Mouse (Mus musculus) inflammation-experienced regulatory T-cells, adult 6 months (primary cell): Measurements from ENCODE around the gene Agt. TPM values are rescaled to one million over a fixed set of nuclear protein-coding genes. Genes with fewer than 3 reads are reported as not detected.
A peak's percentile ranks its signal among the peaks of the same experiment; 100 is the strongest.

ENCODE experiments used
- ATAC-seq: one replicate; pipeline ENCODE4 v1.8.0; 2017
- polyA plus RNA-seq, 3 experiments: library from polyadenylated mRNA; unstranded; fragments of 100-300 nt; shearing (Covaris generic); gene quantifications; one replicate each; pipeline ENCODE4 v1.2.1; 2017

The Agt gene
- not detected for polyA plus RNA-seq

DNA sequence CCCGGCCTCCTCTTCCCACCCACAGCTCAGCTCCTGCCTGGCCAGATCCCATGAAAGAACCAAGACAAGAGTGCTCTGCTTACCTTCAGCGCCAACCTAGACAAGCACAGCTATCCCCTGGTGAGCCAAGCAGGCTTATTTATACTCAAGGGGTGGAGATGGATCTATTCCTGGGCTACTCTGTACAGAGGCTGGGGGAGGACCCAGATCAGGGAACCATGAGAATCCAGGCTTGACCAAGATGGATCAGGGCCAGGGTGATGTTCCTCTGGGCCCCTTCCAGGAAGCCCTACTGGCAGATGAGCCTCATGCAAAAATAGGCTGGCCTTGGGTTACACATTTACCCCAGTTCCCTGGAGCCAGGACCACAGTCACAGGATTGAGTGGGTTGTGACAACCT, at the start of gene Agt:
Gene Agt (minus strand): TSS at position 114 of the 400 bp plus-strand sequence.
- no peak for ATAC-seq

DNA sequence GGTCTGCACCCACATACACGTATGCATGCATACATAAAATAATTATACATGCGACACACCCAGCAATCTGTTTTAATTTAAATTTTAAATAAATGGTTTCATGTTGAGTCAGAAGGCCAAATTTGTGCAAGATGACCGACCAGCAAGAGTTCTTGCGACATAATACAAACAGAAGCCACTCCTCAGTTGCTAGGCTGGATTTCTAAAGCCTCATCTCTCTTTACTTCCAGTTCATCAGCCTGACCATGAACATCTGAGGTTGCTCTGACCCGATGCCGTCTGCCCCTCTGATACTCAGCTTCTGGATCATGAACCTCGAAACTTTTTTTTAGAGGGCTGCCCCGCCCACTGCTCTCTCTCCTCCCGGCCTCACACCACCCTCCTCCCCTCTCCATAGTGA, 48.7 kb upstream of the Agt start:
- ATAC-seq = no peak

DNA sequence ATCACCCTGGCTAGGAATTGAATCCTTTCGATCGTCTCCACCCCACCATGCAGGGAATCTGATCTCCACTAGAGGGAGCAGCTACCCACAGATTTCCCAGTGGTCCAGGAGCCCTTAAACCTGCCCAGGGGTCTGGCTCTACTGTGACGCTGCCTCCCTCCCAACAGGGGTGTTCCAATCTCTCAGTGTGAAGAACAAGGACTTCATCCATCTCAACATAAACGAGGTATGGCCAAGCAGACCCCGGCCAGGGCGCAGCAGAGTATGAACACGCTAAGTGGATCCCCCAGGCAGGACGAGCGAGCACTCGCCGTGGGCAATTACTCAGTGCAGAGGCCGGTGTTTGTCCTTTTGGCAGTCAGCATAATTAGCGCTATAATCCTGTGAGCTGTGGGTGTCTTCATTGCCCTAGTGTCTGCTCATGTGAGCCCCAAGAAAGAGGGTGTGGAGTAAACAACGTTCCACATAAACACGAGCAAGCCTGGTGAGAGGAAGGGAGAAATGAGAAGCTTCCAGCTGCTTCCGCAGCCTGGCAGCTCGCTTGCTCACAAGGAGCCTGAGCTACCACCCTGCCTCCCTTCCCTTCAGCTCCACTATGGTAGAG, 47.9 kb upstream of the Agt start:
- peak; percentile 52 for ATAC-seq

DNA sequence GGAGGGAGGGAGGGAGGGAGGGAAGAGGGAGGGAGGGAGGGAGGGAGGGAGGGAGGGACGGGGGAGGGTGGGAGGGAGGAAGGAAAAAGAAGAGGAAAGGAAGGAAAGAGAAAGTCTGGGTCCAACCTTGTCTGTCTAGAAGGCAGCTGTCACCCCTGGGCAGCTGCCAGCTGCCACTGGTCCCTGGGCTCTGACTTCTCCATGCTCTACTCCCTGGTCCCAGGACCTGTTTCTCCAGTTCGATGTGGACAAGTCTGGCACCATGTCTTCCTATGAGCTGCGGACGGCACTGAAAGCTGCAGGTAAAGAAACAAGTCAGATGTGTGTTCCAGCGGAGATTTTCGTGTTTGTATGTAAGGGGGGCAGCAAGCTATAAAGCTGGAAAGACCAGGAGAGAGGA, 44.8 kb upstream of the Agt start:
- ATAC-seq = no peak

DNA sequence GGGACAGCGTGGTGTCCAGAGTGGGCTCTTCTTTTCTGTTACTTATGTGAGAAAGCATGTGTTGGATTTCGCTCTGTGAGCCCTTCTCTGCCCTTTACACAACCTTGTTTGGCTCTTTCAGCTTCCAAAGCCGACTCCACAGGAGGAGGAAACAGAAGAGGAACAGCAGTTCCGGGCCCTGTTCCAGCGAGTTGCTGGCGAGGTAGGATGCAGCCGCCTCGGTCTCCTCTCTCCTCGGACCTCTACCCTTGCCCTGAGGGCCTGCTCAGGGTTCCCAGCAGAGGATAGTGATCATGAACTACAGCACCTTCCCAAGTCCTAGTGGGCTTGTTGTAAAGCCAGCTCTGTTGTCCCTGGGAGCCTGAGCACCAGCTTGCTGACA, 39.5 kb upstream of the Agt start:
- no peak for ATAC-seq

DNA sequence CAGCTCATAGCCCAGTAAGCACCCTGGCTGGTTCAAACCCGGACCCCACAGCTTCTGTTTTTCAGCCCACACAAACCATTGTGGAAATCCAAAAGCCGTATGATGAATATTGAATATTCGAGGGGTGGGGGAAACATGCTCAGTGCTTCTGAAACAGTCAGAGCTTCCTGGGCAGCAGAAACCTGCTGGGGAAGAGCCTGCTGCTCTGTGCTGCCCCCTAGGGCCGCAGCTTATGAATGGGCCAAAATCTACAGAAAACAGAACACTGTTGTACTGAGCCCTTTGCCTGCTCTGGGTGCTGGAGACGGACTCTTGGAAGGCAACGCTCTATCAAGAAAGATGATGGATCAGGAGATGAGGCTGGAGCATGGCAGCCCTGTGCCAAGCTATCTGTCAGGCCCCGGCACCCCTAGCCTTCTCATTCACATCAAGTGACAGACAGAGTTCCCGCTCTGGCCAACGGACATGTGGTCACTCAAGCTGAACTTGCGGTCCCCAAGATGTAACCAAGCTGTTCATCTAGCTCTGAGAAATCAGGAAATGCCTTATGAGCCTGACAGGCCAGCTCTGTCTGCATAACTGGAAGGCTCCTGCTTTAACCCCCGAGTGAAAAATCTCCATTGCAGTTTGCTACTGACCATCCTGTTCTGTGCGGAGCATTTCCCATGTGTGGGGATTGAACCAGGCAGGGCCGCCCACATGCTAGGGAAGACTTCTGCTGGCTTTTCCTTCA, 38.9 kb upstream of the Agt start:
- no peak for ATAC-seq

DNA sequence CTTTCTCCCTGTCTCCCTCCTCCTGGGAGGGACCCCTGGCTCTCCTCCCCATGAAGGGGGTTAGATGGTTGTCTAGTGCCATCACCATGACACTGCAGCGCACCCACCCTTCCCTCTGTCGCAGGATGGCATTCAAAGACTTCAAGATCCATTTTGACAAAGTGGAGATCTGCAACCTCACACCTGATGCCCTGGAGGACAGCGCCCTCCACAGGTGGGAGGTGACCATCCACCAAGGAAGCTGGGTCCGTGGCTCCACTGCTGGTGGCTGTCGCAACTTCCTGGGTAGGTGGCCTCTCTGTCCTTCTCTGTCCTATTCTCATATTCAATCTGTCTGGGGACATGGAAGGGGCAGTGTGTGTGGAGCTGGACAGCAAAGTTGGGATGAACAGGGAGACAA, 34.6 kb upstream of the Agt start:
- ATAC-seq = no peak

DNA sequence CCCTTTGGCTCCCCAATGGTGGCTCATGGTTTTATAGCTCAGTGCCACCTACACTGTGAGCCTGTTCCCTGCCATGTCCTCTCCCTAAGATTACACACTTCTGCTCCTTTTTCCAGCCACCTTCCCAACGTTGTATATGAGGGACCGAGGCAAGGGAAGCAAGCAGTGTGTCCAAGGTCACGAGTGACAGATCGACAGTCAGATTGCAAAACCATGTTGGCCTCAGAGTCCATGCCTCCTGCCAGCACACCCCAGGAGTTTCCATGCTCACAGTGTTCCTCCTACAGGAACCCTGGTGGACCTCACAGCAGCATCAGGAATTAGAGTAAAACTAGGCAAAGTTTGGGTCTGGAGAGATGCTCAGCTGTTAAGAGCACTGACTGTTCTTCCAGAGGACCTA, 19.9 kb upstream of the Agt start:
- no peak for ATAC-seq

DNA sequence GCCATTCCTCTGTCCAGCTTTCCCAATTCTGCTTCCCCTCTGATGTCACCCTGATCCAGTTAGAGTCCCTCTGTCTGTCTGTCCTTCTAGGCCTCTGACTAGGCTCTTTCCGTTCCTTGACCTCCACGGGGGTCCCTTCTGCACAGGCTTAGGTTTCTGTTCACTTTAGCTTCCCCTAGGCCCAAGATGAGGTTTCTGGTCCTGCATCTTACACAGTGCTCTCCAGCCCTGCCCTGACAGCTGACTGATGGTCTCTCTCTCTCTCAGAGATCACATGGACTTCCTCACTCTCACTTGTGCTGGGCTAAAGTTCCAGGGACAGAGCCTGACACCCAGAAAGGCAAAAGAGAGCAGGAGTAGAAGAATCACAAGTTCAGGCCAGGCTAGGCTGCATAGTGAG, 17.1 kb upstream of the Agt start:
- ATAC-seq = no peak

DNA sequence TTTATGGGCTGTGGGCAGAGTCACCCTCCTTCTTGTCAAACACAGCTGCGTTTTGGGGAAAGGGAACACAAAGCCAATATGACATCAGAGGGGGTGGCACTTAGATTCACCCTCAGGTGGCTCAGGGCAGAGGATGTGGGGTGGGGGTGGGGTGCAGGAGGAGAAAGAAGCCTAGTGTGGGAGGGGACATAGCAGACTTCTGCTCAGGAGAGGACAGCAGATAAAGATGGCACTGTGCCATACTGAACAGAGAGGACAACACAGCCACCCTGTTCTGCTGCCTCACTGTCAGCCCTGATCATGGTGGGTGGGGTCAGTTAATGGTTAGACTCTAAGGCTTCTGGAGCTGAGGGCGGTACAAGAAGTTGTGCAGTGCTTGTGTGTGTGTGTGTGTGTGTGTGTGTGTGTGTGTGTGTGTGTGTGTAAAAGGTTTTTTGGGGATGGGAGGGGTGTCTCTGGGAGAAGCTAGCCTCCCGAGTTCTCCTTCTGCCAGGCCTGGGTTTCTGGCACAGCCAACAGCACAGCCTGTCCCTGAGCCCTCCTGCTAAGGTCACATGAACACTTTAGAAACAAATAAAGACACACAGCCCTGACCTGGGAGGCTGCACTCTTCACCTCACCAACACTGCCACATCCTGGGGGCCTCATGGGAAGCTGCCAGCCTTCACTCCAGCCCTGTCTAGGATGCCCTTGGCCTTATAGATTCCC, 16.4 kb upstream of the Agt start:
- ATAC-seq = no peak

DNA sequence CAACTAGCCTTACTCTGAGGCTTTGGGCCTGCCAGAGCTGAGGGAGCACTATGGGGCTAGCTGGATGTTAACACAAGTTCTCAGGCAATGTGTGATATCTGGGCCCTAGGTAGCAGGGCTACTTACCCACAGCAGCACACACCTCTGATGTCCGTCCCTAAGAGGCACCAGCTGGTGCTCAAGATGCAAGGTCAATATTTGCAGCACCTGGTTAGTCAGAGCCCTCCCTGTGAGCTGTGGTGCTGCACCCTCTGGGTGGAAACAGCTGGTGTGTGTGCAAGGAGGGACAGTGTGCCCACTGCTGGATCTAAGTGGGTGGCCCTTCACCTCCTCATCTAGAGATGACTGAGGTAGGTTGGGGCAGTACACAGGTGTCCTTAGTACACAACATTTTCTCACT, 7.2 kb upstream of the Agt start:
- no peak for ATAC-seq

DNA sequence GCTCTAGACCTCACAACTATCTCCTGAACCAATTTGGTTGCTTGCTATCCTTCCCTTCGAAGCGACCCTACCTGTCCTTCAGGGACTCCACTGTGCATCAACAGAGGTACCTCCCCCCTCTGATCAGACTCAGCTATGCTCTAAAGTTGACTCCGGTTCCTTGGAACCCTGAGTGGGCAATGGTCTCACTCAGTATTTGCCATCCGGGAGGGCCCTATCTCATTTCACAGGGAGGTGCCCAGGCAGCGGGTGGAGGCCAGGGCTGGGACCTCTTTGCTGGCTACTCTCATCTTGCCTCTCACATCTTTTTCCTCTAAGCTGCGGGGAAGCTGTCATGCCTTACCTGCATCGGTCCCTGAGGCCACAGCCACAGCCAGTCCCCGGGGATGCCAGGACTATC, 6.3 kb upstream of the Agt start, which contains the start of gene Capn9:
Gene Capn9 (plus strand): TSS at position 301 of the 400 bp plus-strand sequence.
- ATAC-seq = no peak

DNA sequence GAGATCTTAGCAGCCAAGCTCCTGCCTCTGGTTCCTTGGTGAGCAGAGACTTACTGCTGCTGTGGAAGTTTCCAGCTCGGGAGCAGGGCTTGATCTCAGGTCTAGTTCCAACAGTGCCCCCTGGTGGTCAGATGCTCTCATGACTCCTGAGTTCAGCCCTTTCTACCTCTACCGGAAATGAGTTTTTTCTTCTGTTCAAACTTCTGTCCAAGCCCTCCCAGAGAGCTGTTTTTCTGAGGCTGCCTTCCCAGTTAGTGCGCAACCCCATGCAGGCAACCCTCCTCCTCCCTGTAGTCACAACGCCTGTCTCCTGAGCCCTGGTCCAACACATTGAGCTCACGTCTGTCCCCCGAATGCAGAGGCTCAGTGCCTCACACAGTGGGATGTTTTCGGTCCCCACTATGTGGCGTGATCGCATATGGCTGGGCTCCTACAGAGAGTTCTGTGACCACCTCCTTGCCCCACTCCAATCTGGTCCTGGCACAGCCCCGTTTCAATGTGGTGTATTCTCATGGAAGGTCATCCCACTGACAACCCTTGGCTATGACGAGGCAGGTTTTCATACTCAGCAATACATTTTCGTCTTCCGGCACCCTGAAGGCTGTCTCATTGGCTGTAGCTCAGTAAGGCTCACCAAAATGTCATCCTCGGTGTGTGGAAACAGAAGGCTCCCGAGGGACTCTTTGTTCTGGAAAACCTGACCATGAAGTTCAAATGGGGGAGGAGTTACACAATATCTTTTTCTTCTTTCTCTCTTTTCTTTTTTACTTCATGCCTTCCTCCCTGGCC, 4.2 kb upstream of the Agt start:
- peak; percentile 28 for ATAC-seq

DNA sequence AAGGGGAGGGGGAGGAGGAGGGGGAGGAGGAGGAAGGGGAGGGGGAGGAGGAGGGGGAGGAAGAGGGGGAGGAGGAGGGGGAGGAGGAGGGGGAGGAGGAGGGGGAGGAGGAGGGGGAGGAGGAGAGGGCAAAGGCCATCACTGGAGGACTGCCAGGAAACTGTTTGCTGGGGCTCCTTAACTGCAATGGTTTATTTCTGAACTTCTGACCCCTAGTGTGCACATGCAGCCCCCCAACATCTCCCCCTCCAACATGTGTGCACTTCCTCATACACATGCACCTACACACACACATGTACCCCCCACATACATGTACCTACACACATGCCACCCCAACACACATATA, 2.9 kb upstream of the Agt start:
- ATAC-seq = no peak

DNA sequence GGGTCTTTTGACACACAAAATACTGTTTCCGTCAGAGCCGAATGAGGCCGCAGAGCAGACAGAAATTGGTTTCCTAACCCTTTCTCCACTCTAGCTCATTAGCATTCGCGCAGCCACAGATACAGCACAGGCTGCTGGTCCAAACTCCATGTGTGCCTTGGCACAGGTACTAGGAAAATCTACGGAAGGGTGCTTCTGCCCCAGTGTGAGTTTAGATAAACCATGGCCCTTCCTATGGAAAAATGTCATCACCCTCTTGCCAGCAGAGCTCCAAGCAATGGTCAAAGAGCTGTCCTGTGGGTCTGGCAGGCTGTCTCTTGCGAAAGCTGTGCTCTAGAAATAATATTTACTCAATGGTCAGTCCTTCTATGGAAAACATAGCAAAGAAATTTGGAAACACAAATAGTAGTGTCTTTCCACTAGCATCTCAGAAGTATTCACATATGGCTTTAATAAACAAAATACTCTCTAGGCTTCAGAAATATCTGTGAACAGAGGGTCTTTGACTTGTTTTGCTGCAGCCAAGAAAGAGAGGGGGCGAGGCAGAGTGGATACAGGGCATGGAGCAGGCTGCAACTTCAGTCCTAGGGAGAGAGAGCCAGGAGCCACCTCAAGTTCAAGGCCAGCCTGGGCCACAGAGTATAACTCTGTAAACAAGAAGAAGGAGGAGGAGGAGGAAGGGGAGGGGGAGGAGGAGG, 2.4 kb upstream of the Agt start:
- ATAC-seq = no peak

DNA sequence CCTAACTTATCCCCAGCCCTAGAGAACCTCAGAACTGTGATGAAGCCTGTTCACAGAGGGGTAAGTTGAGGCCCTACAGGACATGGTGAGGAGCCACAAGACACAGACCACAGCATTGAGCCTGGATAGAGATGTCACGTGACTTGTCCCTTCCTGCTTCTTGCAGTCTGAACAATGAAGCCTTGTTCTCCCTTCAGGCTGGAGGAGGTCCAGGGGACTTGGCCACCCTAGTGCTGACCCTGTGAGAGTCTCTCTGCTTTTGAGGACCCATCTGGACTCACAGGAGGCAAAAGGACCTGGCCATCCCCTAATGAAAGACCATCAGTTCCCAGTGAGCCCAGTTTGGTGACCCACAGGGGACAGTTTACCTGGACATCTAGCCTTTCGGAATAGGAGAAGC, 406 bp downstream of the Agt start:
- no peak for ATAC-seq

DNA sequence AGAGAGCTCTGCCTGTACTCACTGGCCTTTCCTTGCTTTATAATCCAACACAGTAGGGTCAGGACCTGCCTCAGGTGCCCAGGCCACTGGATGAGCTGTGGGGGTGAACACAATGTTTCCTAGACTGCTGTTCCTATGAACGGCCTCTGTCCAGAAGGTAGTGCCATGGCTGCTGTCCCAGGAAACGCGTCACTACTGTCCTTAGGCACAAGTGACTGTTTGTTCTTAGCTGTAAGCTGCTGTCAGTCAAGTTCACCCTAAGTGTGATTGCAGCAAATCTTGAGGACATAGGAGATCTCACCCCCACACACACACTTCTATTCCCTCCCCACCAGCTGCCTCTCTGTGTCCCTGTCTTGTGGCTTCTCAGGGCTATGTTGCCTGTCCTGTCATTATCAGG, 1.9 kb downstream of the Agt start:
- ATAC-seq = no peak

DNA sequence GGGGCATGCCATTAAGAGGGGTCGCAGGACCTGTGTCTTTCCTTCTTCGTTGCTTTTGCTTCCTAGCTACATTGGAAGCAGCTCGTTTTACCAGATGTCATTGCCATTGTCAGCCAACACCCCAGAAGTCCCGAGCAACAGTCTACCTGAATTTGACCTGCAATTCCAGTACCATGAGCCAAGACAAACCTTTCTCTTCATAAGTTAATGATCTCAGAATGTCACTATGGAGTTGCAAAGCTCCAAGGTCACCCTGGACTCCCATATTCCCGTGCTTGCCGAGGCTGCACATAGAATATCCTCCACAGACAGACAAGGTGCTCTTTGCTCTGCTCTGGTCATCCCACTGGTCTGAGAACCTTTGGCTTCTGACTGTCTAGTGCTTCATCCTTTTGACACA, 2.4 kb downstream of the Agt start:
- ATAC-seq = no peak

DNA sequence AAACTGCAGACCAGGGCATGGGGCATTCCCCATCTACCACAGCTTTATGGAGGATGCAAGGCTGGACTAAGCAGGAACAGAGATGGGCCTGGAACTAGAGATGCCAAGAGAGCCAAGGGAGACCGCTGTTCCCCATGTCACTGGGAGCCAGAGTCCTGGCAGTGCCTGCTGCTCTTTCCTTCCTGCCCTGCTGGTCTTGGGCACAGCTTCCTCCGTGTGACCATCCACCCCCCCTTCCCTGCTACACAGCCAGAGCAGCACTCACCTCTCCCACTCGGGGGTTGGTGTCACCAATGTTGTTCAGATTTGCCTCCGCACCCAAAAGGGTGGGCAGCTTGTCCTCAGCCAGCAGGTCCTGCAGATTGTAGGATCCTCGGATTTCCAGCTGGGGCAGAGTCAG, 12.0 kb downstream of the Agt start:
- no peak for ATAC-seq

DNA sequence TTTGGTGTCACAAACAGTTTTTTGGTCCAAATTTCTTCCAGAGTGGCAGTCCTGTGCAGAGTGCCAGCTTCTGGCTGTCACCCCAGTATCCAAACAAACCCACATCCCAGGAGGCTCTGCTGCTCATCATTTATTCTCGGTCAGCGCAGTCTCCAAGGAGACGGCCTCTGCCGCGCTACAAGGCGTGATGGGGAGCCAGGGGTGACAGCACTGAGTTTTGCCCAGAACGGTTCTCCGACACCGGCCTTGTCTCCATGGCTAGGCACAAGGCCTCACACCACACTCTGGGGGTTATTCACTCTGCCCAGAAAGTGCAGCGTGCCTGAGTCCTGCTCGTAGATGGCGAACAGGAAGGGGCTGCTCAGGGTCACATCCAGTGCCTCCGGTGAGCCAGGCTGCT, 12.8 kb downstream of the Agt start:
- ATAC-seq = no peak

DNA sequence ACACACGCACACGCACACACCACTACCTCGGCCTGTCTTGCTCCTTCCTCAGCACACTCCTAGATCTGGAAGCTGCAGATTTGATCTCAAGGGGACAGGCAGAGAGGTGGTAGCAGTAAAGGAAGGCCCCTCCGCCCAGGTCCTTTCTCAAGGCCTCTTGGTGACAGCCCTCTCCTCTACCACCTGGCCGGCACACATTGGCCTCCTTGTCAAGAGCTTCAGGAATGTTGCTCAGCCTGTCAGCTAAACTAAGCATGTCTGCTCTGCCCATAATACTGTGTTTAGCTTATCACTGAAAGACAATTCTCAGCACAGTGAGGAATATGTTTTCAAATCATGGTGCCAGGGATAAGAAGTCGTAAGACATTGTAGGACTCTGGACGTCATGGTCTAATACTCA, 13.3 kb downstream of the Agt start:
- no peak for ATAC-seq

DNA sequence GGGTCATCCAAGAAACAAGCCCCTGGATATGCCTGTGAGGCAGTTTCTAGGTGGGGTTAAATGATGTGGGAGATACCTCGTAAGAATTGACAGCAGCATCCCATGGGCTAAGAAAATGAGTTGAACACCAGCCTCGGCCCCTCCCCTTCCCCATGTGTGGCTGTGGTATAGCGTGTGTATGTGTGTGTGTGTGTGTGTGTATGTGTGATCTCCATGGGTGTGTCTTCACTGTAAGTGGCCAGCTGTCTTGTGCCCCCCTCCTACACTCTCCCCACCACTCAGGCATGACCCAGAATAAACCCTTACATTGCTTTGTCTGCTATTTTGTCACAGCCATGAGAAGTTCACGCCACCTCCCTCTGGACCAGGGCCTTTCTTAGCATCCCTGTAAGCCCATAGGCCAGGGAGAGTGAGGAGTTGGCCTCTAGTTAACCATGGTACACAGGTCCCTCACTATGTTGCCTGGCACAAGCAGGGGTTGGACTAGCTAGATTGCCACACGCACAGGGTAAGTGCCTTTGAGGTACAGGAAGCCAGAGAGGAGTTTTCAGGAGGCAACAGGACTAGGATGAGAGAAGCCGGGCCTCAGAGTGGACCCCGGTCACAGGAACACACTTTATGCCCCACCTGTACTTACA, 14.3 kb downstream of the Agt start:
- no peak for ATAC-seq
